In genomic region chr19:47578581-47579224, GRCm38 (mm10) we compare ENCODE assay signal across 8 mouse cellular contexts. TPM values are rescaled to one million over a fixed set of nuclear protein-coding genes. Genes with fewer than 3 reads are reported as not detected.
DNase-seq lines count a peak whose midpoint lies in the region; ATAC-seq and TF ChIP-seq lines count a peak whose summit lies in the region.

No protein-coding gene starts in this region.

- no peak for TF ChIP-seq CTCF in heart, postnatal 0 days (IDR thresholded peaks at IDR 0.05; ENCODE audit: low read depth)

- 17% methylated on average over 13 of the region's 13 CpGs for WGBS in heart, postnatal 0 days
- 9% methylated on average over 13 of the region's 13 CpGs for WGBS in limb, embryonic 10.5 days
- WGBS in midbrain, embryonic 15.5 days = 20% methylated on average over 13 of the region's 13 CpGs

- H3K9me3 ChIP-seq in heart, postnatal 0 days (replicated peaks; ENCODE audit: control insufficient read depth, low read length) = no peaks in the 10 kb centered on the region
- no peaks in the 10 kb centered on the region for H3K9me3 ChIP-seq in limb, embryonic 10.5 days (replicated peaks)
- H3K9me3 ChIP-seq in midbrain, embryonic 15.5 days = no peaks in the 10 kb centered on the region

- no peak for TF ChIP-seq EP300 in heart, postnatal 0 days (IDR thresholded peaks at IDR 0.05; ENCODE audit: low read depth)

- H3K27me3 ChIP-seq in heart, postnatal 0 days (ENCODE audit: control insufficient read depth, insufficient read depth, low read length) = no peaks in the 10 kb centered on the region
- no peaks in the 10 kb centered on the region for H3K27me3 ChIP-seq in limb, embryonic 10.5 days (ENCODE audit: low read depth, poor library complexity, severe bottlenecking)
- no peaks in the 10 kb centered on the region for H3K27me3 ChIP-seq in midbrain, embryonic 15.5 days (replicated peaks)

- H3K27ac ChIP-seq in heart, postnatal 0 days (ENCODE audit: low read depth) = peak overlapping the region; percentile 99
- H3K27ac ChIP-seq in limb, embryonic 10.5 days = peak overlapping the region; percentile 95
- H3K27ac ChIP-seq in midbrain, embryonic 15.5 days = peak overlapping the region; percentile 94

- H3K9ac ChIP-seq in heart, postnatal 0 days (replicated peaks; ENCODE audit: low read depth, low read length) = peak overlapping the region; percentile 100
- H3K9ac ChIP-seq in midbrain, embryonic 15.5 days = peak overlapping the region; percentile 82

- peak overlapping the region; percentile 80 for H3K4me3 ChIP-seq in heart, postnatal 0 days (ENCODE audit: low read depth, low read length)
- H3K4me3 ChIP-seq in limb, embryonic 10.5 days = peak overlapping the region; percentile 82
- H3K4me3 ChIP-seq in midbrain, embryonic 15.5 days = peak overlapping the region; percentile 83

- H3K4me2 ChIP-seq in heart, postnatal 0 days (ENCODE audit: low read depth, low read length) = peak overlapping the region; percentile 71
- H3K4me2 ChIP-seq in midbrain, embryonic 15.5 days = peak overlapping the region; percentile 86

- no peaks in the 10 kb centered on the region for H3K36me3 ChIP-seq in heart, postnatal 0 days (replicated peaks; ENCODE audit: control insufficient read depth, insufficient read depth, low read length)
- H3K36me3 ChIP-seq in limb, embryonic 10.5 days = no peaks in the 10 kb centered on the region
- no peaks in the 10 kb centered on the region for H3K36me3 ChIP-seq in midbrain, embryonic 15.5 days (replicated peaks)

- intact Hi-C loops in heart, postnatal 10 days (cut with DNase I) = loop anchor here (1.0 to 2.0 kb wide), 2 partner anchors 41 to 152 kb away; partner anchors contain the start of genes Sfr1 and Stn1

- peaks cover 16% of the 10 kb centered on the region for H3K4me1 ChIP-seq in heart, postnatal 0 days (ENCODE audit: control insufficient read depth, insufficient read depth)
- H3K4me1 ChIP-seq in limb, embryonic 10.5 days = peaks cover 26% of the 10 kb centered on the region
- H3K4me1 ChIP-seq in midbrain, embryonic 15.5 days = peaks cover 28% of the 10 kb centered on the region

- peak; percentile 20 for ATAC-seq in activated CD4-positive, CD25-positive, alpha-beta regulatory T cell, adult 4 months
- no peak for ATAC-seq in heart, postnatal 0 days (ENCODE audit: insufficient read depth, low read depth)
- ATAC-seq in midbrain, embryonic 15.5 days (replicated peaks) = peak; percentile 8; the same call in 1 of the 2 replicates

- peak; percentile 9 to 16 for DNase-seq in heart, adult 9 months (ENCODE audit: low spot score in 2 of 2)
- no peak for DNase-seq in heart, postnatal 10 days
- no peak for DNase-seq in heart, postnatal 0 days (ENCODE audit: low spot score)
- peak; percentile 42 for DNase-seq in limb, embryonic 10.5 days (ENCODE audit: low spot score)
- DNase-seq in ovary, postnatal 10 days (ENCODE audit: low spot score) = no peak
- DNase-seq in layer of hippocampus, postnatal 25 days (ENCODE audit: extremely low spot score in 1 of 2, low spot score in 1 of 2) = no peak

RNA-seq across cellular contexts. Expression of gene Slk, which starts 0.8 kb away (rescaled TPM):
- 100 to 1,000 TPM; 121 to 149 TPM for total RNA-seq in heart, postnatal 10 days (2021)
- 10 to 100 TPM; 15.1 to 16.2 TPM for polyA plus RNA-seq in activated CD4-positive, CD25-positive, alpha-beta regulatory T cell, adult 4 months (2017; shearing (Covaris generic))
- total RNA-seq in heart, postnatal 0 days (2014; rRNA removed; ENCODE audit: low replicate concordance) = 45.8 and 59.5 TPM in 2 replicates
- polyA plus RNA-seq in heart, postnatal 0 days (2015; fragmentation: Nextera tagmentation; extraction: Ambion mirVana) = 14.2 and 17.7 TPM in 2 replicates
- 8.3 and 9.1 TPM in 2 replicates for polyA plus RNA-seq in limb, embryonic 10.5 days (2016; fragmentation: Nextera tagmentation; extraction: Ambion mirVana)
- polyA plus RNA-seq in midbrain, embryonic 15.5 days (2015; fragmentation: Nextera tagmentation; extraction: Ambion mirVana) = 6.1 and 6.2 TPM in 2 replicates
- 10 to 100 TPM; 62.2 to 68.7 TPM for total RNA-seq in layer of hippocampus, postnatal 25 days (2021)

RNA-seq across cellular contexts. Expression of gene Stn1, which starts 41.4 kb away (rescaled TPM):
- total RNA-seq in heart, postnatal 10 days (2021) = 10 to 100 TPM; 22.0 to 24.0 TPM
- polyA plus RNA-seq in activated CD4-positive, CD25-positive, alpha-beta regulatory T cell, adult 4 months (2017; shearing (Covaris generic)) = 10 to 100 TPM; 29.5 to 38.1 TPM
- 26.1 and 71.6 TPM in 2 replicates for total RNA-seq in heart, postnatal 0 days (2014; rRNA removed; ENCODE audit: low replicate concordance)
- polyA plus RNA-seq in heart, postnatal 0 days (2015; fragmentation: Nextera tagmentation; extraction: Ambion mirVana) = 20.1 and 21.6 TPM in 2 replicates
- 62.3 and 74.5 TPM in 2 replicates for polyA plus RNA-seq in limb, embryonic 10.5 days (2016; fragmentation: Nextera tagmentation; extraction: Ambion mirVana)
- 28.3 and 30.8 TPM in 2 replicates for polyA plus RNA-seq in midbrain, embryonic 15.5 days (2015; fragmentation: Nextera tagmentation; extraction: Ambion mirVana)
- 10 to 100 TPM; 22.7 to 23.5 TPM for total RNA-seq in layer of hippocampus, postnatal 25 days (2021)

Comparison
In these comparisons a context has a peak if more than half of its experiments do, and no peak if none do; other contexts are left out.
1. DNase-seq: peak in heart, adult 9 months (2 of 2) and limb, embryonic 10.5 days (single experiment); none in heart, postnatal 10 days (0 of 2), heart, postnatal 0 days (single experiment), ovary, postnatal 10 days (single experiment) and layer of hippocampus, postnatal 25 days (0 of 2).
2. Peak in every context shown above with its lines, with median percentiles within 50 percentile points of each other: H3K27ac ChIP-seq and H3K4me3 ChIP-seq.